Mouse (Mus musculus): ENCODE data around the gene Olfr921. TPM values are rescaled to one million over a fixed set of nuclear protein-coding genes. Genes with fewer than 3 reads are reported as not detected.

Olfr921 gene
- not detected in 2 replicates for polyA plus RNA-seq (2016; fragmentation: Nextera tagmentation; extraction: Ambion mirVana)

DNA sequence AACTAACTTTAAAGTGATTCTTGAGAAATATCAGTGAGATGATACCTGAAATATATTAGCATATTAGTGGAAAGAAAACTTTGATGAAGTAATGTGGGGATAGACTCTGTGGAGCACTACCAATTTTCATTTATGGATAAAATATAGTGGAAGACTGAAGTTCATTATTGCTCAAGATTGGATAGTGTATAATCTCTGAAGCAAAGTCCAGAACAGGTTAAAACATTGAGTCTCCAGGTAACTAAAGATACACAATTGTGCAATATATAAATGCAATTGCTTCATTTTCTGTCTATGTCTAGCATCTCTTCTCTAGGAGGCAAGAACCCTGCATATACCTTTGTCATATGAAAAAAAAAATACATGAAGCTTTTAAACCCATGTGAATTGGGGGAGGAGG, at the start of gene Olfr921:
Gene Olfr921, plus strand, starts transcription at position 301 of the 400 bp plus-strand sequence.
- Histone ChIP-seq H3K4me1 (replicated peaks) (no peaks in the 10 kb centered on the region), H3K9me3 (no peaks in the 10 kb centered on the region), H3K36me3 (no peaks in the 10 kb centered on the region), H3K27ac (no peak within 1 kb of the TSS), H3K27me3 (ENCODE audit: insufficient read depth, poor library complexity, severe bottlenecking) (no peaks in the 10 kb centered on the region), H3K4me3 (no peak within 1 kb of the TSS)
- no peak for DNase-seq (ENCODE audit: low spot score)

GRCm38 (mm10) chr9:38724044-38724443, 48.8 kb upstream of the Olfr921 start:
- no peak overlapping the region for H3K27ac ChIP-seq
- 0 out of 2 replicates have a peak, but pooled peaks cover 2% of the 10 kb centered on the region for H3K36me3 ChIP-seq
- 93% methylated on average over 1 of the region's 1 CpGs for WGBS

DNA sequence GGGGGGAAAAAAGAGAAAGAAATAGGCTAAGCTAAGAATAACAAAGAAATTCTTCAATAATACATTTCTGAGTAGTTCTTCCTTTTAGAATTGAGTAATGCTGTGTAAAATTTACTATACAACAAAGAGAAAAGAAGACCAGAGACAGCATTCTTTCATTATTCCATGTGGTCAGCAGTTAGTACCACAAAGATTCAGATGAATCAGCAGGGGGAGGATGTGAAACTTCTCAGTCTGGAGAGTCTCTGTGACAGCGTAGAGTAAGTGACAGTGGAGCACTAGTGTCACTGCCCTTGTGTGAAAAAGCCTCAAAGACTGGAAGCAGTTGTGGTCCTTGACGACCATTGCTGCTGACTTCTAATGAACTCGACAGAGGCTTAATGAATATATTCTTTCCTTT, 44.6 kb upstream of the Olfr921 start:
- H3K4me3 ChIP-seq: no peak overlapping the region
- 80% methylated on average over 3 of the region's 3 CpGs for WGBS
- H3K36me3 ChIP-seq: 0 out of 2 replicates have a peak, but pooled peaks cover 2% of the 10 kb centered on the region
- no peaks in the 10 kb centered on the region for H3K27me3 ChIP-seq (ENCODE audit: insufficient read depth, poor library complexity, severe bottlenecking)
- no peak for DNase-seq (ENCODE audit: low spot score)
- no peaks in the 10 kb centered on the region for H3K4me1 ChIP-seq (replicated peaks)
- H3K27ac ChIP-seq: no peak overlapping the region
- no peaks in the 10 kb centered on the region for H3K9me3 ChIP-seq

More at GRCm38 (mm10) chr9:38724044-38724443, 48.8 kb upstream of the Olfr921 start:
- DNase-seq (ENCODE audit: low spot score): no peak
- Histone ChIP-seq H3K9me3 (no peaks in the 10 kb centered on the region), H3K4me1 (replicated peaks) (peaks cover 6% of the 10 kb centered on the region; the same call in 1 of the 2 replicates), H3K27me3 (ENCODE audit: insufficient read depth, poor library complexity, severe bottlenecking) (no peaks in the 10 kb centered on the region), H3K4me3 (no peak overlapping the region)

DNA sequence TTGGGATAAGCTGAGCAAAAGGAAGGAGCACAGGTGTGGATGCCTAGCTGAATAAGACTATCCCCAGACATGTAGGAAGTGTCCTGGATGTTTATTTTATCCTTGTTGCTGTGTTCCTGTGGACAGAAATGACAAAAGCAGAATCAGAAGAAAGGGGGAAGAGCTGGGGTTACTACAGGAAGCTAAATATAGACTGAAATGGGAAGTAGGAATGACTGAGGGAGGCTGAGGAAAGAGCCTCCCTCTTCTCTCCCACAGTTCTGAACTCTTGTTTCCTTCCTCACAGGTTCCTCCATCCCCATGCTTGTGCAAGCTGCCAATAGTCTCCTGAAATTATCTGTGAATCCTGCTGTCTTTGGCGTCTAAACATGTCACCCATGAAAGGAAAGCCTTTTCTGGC, 31.5 kb upstream of the Olfr921 start:
- no peaks in the 10 kb centered on the region for H3K36me3 ChIP-seq
- no peaks in the 10 kb centered on the region for H3K4me1 ChIP-seq (replicated peaks)
- H3K4me3 ChIP-seq: no peak overlapping the region
- 76% methylated on average over 1 of the region's 1 CpGs for WGBS
- no peaks in the 10 kb centered on the region for H3K9me3 ChIP-seq
- no peak for DNase-seq (ENCODE audit: low spot score)
- no peaks in the 10 kb centered on the region for H3K27me3 ChIP-seq (ENCODE audit: insufficient read depth, poor library complexity, severe bottlenecking)
- no peak overlapping the region for H3K27ac ChIP-seq

- H3K36me3 ChIP-seq: no peaks in the 10 kb centered on the region
- WGBS: 94% methylated on average over 4 of the region's 4 CpGs
- DNase-seq (ENCODE audit: low spot score): no peak
Measured at GRCm38 (mm10) chr9:38744619-38745315, 28.1 kb upstream of the Olfr921 start.

DNA sequence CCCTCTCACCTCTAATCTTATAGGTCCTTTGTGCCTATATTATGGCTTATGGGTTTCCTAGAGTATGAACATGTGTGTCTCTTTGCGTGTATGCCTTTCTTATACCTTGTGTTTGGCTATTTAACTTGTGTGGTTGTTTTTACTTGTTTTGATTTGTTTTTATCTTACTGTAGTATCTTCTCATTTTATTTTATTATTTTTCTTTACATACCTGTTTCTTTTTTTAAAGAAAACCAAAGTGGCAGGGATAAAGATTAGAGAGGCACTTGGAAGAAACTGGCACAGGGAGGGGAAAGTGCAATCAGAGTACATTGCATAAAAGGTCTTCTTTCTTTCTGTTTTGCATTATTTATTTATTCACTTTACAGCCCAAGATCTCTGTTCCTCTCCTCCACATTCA, 20.9 kb upstream of the Olfr921 start, which contains the start of gene Olfr920:
Gene Olfr920, plus strand, starts transcription at position 301 of the 400 bp plus-strand sequence.
- H3K36me3 ChIP-seq: no peaks in the 10 kb centered on the region

More at GRCm38 (mm10) chr9:38744619-38745315, 28.1 kb upstream of the Olfr921 start:
- H3K9me3 ChIP-seq: no peaks in the 10 kb centered on the region
- H3K27ac ChIP-seq: no peak overlapping the region
- H3K4me1 ChIP-seq (replicated peaks): no peaks in the 10 kb centered on the region
- no peaks in the 10 kb centered on the region for H3K27me3 ChIP-seq (ENCODE audit: insufficient read depth, poor library complexity, severe bottlenecking)
- no peak overlapping the region for H3K4me3 ChIP-seq

DNA sequence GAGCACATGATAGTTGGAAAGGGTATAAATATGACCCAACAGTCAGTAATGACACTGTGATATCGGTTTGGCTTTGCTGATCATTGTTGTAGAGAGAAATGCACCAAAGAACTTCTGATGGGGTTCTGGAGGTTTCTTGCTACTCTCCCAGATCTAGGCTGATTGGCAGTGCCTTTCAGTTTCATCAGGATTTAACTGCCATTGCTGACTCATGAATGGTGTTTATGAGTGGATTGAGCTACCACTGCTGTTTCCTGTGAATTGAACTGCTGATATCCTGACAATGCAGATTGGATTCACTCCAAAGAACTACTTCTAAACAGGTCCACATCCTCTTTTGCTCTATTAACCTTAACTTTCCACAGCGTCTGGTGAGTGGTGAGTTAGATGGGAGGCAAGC, 19.8 kb downstream of the Olfr921 start:
- DNase-seq (ENCODE audit: low spot score): no peak
- H3K4me1 ChIP-seq (replicated peaks): no peaks in the 10 kb centered on the region
- H3K27ac ChIP-seq: no peak overlapping the region
- WGBS: 87% methylated on average over 2 of the region's 2 CpGs
- no peaks in the 10 kb centered on the region for H3K9me3 ChIP-seq
- no peaks in the 10 kb centered on the region for H3K27me3 ChIP-seq (ENCODE audit: insufficient read depth, poor library complexity, severe bottlenecking)
- H3K36me3 ChIP-seq: no peaks in the 10 kb centered on the region
- no peak overlapping the region for H3K4me3 ChIP-seq

More for the DNA sequence above, 20.9 kb upstream of the Olfr921 start, which contains the start of gene Olfr920:
- no peaks in the 10 kb centered on the region for H3K27me3 ChIP-seq (ENCODE audit: insufficient read depth, poor library complexity, severe bottlenecking)
- no peak within 1 kb of the TSS for H3K4me3 ChIP-seq
- no peak within 1 kb of the TSS for H3K27ac ChIP-seq
- DNase-seq (ENCODE audit: low spot score): no peak
- H3K4me1 ChIP-seq (replicated peaks): no peaks in the 10 kb centered on the region
- WGBS: 93% methylated on average over 1 of the region's 1 CpGs
- no peaks in the 10 kb centered on the region for H3K9me3 ChIP-seq

- Histone ChIP-seq H3K4me1 (replicated peaks) (no peaks in the 10 kb centered on the region), H3K27ac (no peak overlapping the region), H3K4me3 (no peak overlapping the region), H3K36me3 (no peaks in the 10 kb centered on the region), H3K27me3 (ENCODE audit: insufficient read depth, poor library complexity, severe bottlenecking) (no peaks in the 10 kb centered on the region), H3K9me3 (no peaks in the 10 kb centered on the region)
- no peak for DNase-seq (ENCODE audit: low spot score)
Measured at GRCm38 (mm10) chr9:38805696-38806095, 32.8 kb downstream of the Olfr921 start.

DNA sequence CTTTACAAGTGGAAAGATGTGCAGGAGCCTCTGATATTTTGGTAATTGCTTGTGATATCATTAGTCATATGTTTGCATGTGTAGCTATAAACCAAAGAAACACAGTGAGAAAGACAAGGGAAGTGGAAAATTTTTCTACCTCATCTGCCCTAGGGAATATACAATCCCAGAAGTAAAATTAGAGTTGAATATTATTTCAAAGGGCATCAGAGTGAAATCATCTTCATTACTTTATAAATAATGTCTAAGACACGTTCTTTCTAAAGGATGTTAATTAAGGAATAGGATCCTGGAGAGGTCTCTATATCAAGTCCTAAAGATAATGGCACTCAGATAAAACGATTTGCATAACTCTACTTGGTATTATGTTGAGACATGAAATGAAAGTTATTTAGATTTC, 41.4 kb downstream of the Olfr921 start, which contains the start of gene Olfr922:
Gene Olfr922, plus strand, starts transcription at position 301 of the 400 bp plus-strand sequence.
- Histone ChIP-seq H3K4me1 (replicated peaks) (no peaks in the 10 kb centered on the region), H3K9me3 (no peaks in the 10 kb centered on the region), H3K36me3 (no peaks in the 10 kb centered on the region), H3K4me3 (no peak within 1 kb of the TSS), H3K27ac (no peak within 1 kb of the TSS), H3K27me3 (ENCODE audit: insufficient read depth, poor library complexity, severe bottlenecking) (no peaks in the 10 kb centered on the region)
- WGBS: 79% methylated on average over 2 of the region's 2 CpGs
- no peak for DNase-seq (ENCODE audit: low spot score)

- Histone ChIP-seq H3K9me3 (no peaks in the 10 kb centered on the region), H3K4me1 (replicated peaks) (no peaks in the 10 kb centered on the region), H3K4me3 (no peak overlapping the region), H3K27ac (no peak overlapping the region), H3K36me3 (no peaks in the 10 kb centered on the region), H3K27me3 (ENCODE audit: insufficient read depth, poor library complexity, severe bottlenecking) (no peaks in the 10 kb centered on the region)
- 91% methylated on average over 1 of the region's 1 CpGs for WGBS
- DNase-seq (ENCODE audit: low spot score): no peak
Measured at GRCm38 (mm10) chr9:38815458-38815986, 42.7 kb downstream of the Olfr921 start.

DNA sequence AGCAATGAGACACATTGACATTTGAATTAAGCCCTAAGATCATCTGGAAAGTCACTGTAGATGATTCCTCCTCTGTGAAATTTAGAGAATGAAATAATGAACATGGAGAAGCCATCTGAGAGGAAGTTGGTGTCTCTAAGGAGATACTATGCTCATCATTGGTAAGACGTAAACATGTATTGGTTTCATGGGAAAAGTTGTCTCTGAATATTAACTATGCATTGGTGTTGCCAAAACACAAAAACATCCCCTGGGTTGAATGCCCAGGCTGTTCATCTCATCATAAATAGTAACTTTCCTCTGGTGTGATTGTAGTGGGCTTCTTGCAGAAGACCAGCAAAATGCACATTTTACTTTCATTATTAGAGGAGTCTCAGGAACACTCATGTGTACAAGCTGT, 53.4 kb downstream of the Olfr921 start, which contains the start of gene Olfr923:
Gene Olfr923, plus strand, starts transcription at position 301 of the 400 bp plus-strand sequence.
- H3K9me3 ChIP-seq: no peaks in the 10 kb centered on the region
- no peak within 1 kb of the TSS for H3K4me3 ChIP-seq
- no peaks in the 10 kb centered on the region for H3K27me3 ChIP-seq (ENCODE audit: insufficient read depth, poor library complexity, severe bottlenecking)
- 94% methylated on average over 1 of the region's 1 CpGs for WGBS
- H3K27ac ChIP-seq: no peak within 1 kb of the TSS
- no peaks in the 10 kb centered on the region for H3K4me1 ChIP-seq (replicated peaks)
- no peaks in the 10 kb centered on the region for H3K36me3 ChIP-seq
- DNase-seq (ENCODE audit: low spot score): no peak
